Mouse (Mus musculus) thymus, postnatal 14 days (tissue): ENCODE measurements at regions not wholly inside any gene's neighbourhood (a gene's known extent, or its start where the extent isn't known, plus 50 kb on each side); places are given as distances from the start of the nearest gene placed in this dataset.

Experiments
- DNase-seq: peaks from one replicate; pipeline ENCODE4 v3.0.0; 2021

DNA sequence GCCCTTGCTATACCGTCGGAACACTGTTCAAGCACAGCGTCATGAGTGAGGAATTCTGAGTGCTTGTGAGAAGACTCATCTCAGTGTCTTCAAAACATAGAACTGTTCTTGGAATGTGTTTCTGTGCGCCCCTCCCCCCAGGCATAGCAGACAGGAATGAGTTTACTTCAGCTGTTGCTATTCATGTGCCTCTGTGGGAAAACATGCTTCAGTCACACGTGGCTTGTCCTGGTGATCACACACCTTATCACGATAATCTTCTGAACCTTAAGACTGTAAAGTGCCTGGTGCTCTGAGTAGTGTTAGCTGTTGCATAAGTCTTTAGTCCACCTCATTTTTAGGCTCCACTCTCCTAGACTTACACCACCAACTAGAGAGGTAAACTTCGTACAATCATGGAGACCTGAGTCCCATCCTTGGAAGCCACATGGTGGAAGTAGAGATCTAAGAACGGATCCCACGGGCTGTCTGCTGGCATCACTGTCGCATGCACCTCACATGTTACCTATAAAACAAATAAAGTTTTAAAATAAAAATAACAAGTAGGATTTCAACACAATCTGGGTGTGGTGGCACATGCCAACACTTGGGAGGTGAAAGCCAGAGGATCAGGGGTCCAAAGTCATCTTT lies 1143.8 kb downstream of the 4930447A16Rik start:
- DNase-seq: no peak

DNA sequence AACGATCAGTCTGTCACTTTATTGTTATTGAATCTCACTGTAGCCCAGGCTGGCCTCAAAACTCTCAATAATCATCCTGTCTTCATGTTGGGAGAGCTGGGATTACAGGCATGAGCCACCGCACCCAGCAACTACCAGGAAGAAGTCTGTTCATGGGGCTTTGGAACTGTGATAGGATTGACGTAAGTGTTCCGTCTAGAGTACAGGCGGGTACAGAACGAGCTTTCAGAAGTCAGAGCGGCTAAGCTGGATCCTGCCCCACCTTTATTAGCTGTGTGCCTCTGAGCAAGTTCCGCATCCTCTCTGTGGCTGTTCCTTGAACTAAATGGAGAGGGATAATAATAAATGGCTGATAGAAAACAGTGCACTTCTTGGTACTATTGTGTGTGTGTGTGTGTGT lies 1144.8 kb downstream of the 4930447A16Rik start:
- DNase-seq: no peak

DNA sequence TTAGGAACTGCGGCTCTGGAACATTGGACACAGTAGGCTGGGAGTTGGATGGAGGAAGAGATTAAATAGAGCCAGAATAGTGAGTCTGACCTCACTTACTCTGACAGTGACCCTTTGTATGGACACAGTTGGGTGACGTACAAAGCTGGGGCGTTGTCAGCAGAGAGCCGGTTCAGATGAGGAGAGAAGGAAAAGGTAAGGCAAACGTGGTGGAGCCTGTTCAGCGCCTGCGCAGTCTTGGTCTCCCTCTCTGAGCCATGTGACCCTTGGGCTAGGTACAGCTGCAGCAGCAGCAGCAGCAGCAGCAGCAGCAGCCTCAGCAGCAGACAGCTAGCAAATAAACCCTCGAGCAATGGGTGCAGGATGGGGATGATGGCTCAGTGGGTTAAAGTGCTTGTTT lies 1145.4 kb downstream of the 4930447A16Rik start:
- DNase-seq: no peak

DNA sequence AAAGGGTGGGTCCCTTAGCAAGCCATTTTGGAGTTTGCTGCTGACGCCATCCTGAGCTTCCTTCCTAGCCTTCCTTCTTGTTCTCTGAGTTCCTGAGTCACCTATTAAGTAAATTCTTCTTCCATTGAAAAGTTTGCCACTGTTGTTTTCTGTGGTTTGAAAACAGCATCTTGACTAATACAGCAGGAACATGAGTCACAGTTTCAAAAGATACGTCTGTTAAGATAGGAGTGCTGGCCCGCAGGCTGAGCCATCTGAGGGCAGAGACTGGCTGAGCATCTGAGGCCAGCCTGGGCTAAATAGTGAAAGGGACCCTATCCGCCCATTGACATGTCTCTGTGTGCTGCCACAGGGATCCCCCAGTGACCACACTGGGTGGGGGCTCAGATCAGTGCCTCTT lies 1147.3 kb downstream of the 4930447A16Rik start:
- no peak for DNase-seq

DNA sequence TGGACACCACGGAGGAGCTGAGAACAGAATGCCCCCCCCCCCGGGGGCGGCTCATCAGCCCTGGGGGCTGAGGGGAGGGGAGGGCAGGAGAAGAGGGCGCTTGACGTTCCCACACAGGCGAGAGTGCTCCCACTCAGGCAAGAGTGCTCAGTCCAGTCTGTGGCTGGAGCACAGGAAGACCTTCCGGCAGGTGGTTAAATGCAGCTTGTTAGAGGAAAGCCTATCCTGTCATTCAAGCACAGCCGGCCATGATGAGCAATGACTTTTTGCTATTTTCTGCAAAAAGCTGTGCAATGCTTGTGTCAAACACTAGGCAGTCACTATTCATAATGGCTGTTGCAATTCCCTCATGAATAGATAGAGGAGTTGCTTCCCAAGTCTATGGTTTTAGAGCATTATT lies 1149.1 kb downstream of the 4930447A16Rik start:
- DNase-seq: no peak

DNA sequence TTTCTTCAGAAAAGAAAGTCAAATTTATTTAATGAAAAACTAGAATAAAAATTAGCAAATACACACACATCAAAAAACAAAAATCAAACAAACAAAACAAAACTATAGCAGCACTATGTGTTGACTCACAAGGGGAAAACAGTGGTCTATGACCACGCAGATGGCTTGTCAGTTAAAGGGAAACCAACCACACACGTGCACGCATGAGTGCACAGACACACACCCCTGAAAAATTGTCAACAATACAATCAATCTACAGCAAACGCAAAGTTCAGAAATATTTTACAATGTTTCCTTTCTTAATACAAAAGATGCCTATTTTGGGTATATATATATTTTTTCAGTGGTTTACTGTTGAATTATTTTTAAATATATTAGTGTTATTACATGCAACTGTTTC lies 1149.9 kb downstream of the 4930447A16Rik start:
- no peak for DNase-seq

DNA sequence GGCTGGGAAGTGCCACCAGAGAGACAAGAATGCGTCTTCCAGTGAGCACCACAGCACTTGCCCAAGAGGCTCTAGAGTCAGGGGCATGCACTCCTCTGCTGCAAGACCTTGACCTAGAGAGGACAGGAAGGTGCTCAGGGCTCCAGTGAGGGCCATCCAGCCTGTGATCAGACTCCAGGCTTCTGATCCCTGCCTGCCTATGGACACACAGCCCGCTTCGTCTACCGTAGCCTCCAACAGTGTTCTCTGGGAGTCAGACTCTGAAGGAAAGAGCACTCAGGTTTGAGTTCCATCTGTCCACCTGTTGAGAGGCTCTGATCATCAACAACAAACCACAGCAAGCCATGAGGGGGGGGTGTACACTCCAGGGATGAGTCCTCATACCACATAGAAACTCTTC lies 1152.3 kb downstream of the 4930447A16Rik start:
- no peak for DNase-seq

DNA sequence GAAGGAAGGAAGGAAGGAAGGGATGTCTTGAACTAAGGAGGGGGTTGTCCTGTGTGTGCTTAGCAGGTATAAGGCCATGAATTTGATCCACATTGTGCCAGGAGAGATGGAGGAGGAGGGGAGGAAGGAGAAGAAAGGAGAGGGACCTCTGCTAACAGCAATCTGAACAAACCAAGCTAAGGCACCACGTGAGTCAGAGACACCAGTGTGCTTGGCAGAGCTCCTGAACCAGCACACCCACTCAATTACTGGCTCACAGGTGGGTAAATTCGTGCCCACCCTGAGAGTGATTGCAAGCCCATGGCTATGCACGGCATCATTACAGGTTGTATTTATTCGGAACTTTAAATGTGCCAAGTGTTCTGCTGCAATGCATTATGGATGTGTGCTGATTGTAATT lies 1154.1 kb downstream of the 4930447A16Rik start:
- DNase-seq: no peak

DNA sequence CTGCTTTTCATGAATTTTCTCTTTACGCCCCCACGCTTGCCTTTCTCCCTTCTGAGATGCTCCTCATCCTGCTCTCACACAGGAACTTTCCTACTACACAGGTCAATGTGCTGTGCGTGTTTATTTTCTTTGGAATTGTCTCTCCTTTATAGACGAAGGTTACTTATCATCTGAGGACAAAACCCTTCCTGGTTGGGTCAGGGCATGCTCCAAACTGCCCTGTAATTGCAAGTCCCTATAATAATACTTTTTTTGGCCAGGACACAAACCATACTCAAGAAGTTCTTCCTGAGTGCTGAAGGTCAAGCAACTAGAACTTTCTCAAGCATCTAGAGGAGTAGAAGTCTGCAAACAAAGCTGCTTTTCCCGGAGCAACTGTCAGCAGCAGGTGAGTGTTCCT lies 1158.1 kb downstream of the 4930447A16Rik start:
- no peak for DNase-seq

DNA sequence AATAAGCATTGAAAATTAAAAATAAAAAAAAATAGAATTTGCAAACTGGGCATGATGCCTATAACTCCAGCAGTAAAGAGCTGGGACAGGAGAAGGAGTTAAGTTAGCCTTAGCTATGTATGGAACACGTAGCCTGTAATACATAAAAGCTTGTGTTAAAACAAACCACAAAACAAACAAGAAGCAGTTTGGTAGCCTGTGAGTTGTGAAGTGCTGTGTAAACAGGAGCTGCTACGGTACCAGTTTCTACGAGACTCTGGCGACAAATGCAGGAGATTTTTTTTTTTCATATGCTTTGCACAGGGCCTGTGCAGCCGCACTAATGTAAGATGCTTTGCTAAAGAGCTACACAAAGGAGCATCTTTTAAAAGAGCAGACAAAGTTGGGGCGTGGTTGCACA lies 1159.1 kb downstream of the 4930447A16Rik start:
- no peak for DNase-seq

DNA sequence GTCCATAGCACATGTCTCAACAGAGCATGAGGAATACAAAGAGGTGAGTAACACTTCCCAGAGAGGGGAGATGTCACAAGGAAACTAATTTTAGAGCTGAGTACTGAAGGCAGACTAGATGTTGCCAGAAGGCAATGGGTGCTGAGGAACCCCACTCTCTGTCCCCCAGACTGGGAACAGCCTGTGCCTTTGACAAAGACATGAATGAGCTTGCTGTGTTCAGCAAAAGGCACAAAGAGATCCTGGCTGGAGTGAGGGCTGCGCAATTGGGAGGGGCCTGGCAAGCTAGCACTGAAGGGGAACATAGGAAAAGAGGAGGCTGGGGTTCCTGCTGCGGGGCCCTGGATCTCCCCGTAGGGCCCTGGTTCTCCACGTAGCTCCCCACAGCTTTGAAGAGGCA lies 1160.3 kb downstream of the 4930447A16Rik start:
- no peak for DNase-seq

DNA sequence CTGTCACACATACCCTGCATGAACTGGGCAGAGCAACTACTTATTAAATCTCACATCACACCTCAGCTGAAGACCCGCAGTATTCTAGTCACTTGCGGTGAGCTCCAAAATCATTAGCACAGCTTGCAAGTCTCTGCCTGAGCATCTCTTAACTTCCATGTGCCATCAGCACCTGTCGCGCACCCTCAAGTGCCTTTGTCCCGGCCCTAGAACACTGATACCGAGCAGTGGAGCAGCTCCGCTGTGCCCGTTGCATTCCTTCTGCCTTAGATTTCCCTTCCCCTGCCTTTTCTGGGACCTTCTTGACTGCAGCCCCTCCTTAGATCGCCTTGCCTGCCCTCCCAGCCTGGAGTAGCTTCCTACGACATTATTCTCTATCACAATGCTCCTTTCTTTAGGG lies 1161.2 kb downstream of the 4930447A16Rik start:
- DNase-seq: no peak

DNA sequence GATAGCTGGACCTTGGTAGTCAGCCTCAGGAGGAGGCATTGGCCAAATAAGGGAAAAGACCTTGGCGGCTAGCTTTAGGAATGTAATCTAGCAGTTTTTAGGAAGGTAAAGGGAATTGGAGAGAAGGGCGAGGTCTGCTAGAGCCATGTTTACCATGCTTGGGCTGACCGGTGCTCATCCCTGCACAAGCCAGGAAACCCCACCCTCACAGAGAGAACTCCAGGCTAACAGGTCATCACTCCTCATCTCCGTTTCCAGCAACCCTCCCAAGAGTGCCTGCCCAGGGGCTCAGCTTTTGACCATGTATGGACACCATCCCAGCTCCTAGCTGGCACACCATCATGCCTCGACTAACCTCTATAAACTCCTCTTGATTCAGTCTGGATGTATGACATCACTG lies 1162.9 kb downstream of the 4930447A16Rik start:
- DNase-seq: no peak

DNA sequence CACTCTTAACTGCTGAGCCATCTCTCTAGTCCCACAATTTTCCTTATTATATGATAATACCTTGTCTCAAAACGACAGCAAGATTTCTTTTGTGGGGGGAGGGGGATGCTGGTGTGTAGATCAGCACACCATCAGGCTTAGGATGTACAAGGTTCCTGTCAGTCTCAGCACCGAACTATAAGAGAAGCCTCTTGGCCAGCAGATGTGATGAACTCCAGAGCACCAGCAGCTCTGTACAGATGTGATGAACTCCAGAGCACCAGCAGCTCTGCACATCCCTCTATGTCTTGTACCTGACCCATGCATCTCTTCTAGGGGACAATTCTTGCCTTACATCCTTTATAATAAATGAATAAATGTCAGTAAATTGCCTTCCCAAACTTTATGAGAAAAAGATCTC lies 1163.7 kb downstream of the 4930447A16Rik start:
- DNase-seq: no peak

DNA sequence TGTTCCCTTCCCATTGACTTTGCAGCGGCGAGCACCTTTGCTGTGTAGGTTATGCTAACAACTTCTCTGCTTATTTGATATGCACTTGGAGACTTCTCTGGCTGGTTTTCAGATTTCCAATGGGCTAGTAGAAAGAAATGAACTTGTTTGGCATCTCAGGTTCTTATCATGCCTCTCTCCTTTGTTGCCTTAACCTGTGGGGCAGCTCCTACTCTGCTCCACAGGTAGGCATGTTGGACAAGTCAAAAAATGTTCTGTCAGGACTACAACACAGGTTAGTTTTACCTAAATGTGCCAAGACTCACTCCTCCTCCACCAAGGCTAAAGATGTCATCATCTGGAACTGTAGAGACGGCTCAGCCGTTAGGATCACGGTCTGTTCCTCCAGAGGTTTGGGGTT lies 1164.3 kb downstream of the 4930447A16Rik start:
- DNase-seq: no peak

DNA sequence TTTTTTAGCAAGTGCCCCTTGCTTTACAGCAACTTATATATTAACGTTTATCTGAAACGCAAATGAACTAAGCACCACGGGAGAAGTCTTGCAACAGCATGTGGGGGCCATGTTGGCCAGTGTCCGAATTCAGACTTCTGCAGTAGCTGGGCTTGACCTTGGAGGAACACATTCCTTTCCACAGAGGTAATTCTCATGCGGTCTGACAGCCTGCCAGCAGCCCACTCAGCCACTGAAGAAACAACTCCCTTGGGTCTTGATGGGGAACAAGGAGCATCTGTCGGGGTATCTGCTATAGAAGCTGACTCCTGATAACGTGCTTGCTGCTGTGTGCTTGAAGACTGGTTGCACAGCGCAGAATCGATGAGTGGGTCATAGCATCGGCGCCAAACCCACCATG lies 1168.7 kb downstream of the 4930447A16Rik start:
- no peak for DNase-seq

DNA sequence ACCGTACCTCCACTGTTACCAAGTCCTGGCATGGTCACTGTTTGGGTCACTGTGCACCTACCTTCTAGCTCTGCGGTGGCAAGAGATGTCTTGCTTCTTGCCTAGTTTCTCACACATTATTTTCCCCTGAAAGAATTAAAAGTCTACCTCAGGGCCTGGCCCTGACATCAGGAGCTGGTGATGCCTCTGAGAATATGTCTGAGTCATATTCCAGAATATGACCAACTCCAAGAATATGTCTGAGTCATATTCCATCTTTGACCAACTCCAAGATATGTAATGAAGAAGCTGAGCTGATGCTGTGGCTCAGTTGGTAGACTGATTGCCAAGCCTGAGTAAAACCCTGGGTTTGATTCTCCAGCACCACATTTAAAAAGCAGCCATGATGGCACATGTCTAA lies 1169.4 kb downstream of the 4930447A16Rik start:
- no peak for DNase-seq

DNA sequence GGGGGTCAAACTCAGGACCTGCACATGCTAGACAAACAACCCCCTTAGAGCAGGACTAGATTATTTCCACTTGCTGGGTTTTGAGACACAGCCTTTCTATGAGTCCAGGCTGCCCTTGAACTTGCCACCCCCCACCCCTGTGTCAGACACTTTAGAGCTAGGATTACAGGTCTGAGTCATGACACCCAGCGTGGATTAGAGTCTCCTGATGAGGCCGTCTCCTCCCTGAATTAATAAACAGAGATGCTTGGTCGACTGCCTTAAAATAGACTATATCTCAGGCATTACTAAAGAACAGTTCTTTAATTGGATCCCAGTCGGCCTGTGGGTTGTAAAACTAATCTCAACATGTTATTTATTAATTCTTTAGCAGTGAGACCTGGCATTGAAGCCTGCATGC lies 1170.5 kb downstream of the 4930447A16Rik start:
- DNase-seq: no peak

DNA sequence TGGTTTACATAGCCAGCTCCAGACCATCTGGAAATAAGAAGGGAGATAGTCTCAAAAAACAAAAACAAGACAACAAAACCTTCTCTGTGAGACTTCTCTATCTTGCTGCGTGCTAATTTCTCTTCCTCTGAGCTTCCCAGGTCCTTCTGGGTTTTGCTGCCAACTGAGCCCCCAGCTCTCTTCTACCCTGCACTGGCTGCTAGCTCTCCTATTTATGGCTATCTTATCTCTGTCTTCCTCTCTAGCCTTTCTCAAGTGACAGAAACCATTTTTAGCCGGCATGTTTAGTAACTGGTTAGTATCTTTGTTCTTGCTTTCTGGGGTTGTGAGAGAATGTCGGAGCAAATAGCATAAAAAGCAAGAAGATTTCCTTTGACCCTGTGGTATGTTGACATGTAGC lies 1172.1 kb downstream of the 4930447A16Rik start:
- DNase-seq: no peak

DNA sequence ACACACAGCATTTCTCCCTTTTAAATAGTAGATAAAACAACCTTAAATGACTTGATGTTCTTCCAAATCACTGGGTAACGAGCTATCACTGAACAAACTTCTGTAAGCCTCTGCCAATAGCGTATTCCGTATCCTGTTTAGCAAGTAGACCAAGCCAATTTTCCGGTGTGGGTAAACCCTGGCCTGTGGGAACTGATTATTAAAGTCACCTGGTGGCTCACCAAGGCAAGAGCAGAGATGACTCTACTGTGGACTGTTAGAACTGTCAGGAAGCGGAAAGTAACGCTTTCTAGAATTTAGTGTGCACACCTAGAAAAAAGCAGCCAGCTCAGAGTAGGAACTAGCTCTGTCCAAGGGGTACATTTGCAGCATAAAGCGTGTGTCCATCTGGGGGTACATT lies 1176.1 kb downstream of the 4930447A16Rik start:
- DNase-seq: peak; percentile 20

DNA sequence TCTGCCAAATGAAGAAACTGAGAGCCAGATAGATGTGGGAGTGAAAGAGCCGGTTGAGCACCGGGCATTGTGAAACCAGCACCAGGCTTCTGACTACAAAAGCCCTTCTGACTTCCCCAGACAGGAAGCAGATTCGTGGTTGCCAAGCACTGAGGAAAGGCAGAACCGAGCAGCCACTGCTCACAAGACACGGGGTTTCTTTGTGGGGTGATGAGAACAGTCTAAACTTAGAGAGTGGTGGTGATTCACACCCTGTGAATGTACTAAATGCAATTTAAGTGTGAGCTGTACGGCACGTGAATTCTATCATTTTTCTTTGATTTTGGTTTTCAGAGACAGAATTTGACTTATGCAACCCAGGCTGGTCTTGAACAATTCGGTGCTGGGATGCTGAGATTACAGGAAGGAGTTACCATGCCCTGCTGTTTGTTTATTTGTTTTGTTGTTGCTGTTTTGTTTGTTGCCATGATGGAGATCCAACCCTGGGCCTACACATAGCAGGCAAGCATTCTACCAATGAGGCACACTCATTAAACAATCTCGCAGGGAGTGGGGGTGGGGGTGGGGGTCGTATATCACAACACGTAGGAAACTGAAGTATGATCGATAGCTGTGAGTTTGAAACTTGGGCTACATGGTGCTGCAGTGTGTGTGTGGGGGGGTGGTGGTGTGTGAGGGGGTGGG lies 1177.0 kb downstream of the 4930447A16Rik start:
- peak; percentile 78 for DNase-seq

DNA sequence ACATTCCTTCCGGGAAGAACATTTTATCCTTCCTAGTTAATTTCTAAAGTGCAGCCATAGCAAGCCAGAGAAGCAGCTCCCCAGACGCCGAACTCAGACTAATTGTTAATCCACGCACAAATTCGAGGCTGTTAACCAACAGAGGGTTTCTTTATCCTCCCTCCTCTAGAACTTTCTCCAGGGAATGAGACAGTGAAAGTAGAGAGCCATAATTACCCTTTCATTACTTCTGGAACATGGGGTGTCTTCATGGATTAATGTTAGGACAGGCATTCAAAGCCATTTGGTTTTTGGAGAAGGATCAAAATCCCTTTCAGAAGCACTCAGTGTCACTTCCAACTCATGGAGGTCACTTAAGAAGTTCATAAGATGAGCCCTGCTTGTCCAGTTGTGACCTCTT lies 1178.6 kb downstream of the 4930447A16Rik start:
- DNase-seq: no peak

DNA sequence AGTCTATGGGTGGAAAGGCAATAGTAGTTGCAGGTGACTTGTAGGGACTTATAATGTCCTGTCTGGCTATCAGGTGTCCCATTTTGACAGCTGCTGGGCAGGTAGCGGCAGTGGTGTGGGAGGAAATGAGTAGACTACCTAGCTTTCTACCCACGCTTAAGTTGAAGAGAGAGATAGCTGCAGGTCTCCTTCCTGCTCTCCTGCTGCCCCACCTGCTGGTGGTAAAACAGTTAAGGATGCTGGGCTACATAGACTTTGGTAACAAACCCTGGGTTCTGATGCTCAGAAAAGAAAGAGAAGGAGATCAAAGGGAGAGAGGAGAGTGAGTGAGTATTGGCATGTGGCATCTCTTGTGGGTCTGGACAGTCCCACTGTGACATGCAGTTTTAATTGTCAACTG lies 1182.0 kb downstream of the 4930447A16Rik start:
- peak; percentile 83 for DNase-seq

DNA sequence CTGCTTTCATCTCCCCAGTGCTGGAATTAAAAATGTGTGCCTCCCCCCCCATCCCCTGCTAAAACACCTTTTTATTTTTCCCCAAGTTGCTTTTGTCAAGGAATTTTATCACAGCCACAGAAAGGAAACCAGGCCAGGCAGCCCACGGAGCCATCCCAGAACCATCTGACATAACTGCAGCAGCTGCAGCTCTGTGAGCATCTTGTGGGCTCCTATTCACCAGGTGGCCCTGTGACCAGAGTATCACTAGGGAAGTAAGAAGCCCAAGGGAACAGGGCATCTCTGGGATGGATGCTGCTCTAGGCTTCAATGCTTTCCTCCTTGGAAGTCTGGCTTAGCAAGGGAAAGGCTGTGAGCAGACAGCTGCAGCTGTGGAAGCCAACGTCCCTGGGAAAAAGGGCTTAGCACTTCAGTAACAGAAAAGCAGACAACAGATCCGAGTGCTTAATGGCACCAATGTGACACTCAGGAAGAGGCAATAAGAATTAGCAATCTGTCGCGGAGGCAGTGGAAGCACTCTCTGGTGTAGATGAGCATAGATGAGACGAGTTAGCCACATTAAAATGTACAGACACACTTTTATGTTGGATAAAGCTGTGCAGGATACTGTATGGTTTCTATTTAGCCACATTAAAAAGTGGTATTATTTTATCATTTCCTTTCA lies 1183.0 kb downstream of the 4930447A16Rik start:
- no peak for DNase-seq

DNA sequence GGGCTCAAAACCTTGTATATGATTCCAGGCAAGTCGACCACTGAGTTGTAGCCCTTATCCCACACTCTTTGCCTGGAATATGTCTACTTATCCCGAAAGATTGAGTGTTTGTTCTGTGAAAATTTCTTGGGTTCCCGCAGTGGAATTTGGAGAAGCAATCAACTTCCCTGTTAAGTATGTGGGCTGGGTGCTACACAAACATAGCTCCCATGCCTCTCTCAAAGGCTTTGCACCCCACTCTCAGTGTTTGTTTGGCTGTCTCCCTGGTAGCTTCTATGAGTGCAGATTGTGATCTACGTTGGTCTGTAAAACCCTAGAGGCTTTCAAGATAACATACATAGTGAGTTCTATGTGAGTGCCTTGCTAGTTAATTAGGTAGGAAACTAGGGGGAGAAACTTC lies 1184.2 kb downstream of the 4930447A16Rik start:
- DNase-seq: no peak
